Mouse (Mus musculus) mouse trophoblast stem cell (cell line): ENCODE results near the gene Psmd14.

Experiments used
- in situ Hi-C, 2 experiments: fragments of 300-500 bp; cut with MseI, MboI; formaldehyde crosslinking; loops; 2 replicates in 1 of 2; 3 replicates in 1 of 2; pipeline ENCODE4 v1.15.1; 2025

The Psmd14 gene

GRCm38 (mm10) chr2:61711108-61712040 lies at the start of gene Psmd14:
TSS of gene Psmd14 (plus strand) at chr2:61711694.
- in situ Hi-C loops: no loop called here

GRCm38 (mm10) chr2:61662833-61663232 lies 48.7 kb upstream of the Psmd14 start:
- in situ Hi-C loops: loop anchor here (25.0 kb wide), 2 partner anchors 299 to 624 kb away; no protein-coding TSS in a partner anchor

GRCm38 (mm10) chr2:61663573-61664241 lies 47.8 kb upstream of the Psmd14 start:
- in situ Hi-C loops: loop anchor here (25.0 kb wide), 2 partner anchors 299 to 624 kb away; no protein-coding TSS in a partner anchor

GRCm38 (mm10) chr2:61667420-61667819 lies 44.1 kb upstream of the Psmd14 start:
- in situ Hi-C loops: loop anchor here (25.0 kb wide), 2 partner anchors 295 to 620 kb away; no protein-coding TSS in a partner anchor

GRCm38 (mm10) chr2:61668260-61668659 lies 43.2 kb upstream of the Psmd14 start:
- in situ Hi-C loops: loop anchor here (25.0 kb wide), 2 partner anchors 294 to 619 kb away; no protein-coding TSS in a partner anchor

- in situ Hi-C loops: loop anchor here (25.0 kb wide), 2 partner anchors 288 to 613 kb away; no protein-coding TSS in a partner anchor
Measured at GRCm38 (mm10) chr2:61674555-61674954, 36.9 kb upstream of the Psmd14 start.

GRCm38 (mm10) chr2:61681572-61681971 lies 29.9 kb upstream of the Psmd14 start:
- in situ Hi-C loops: no loop called here

GRCm38 (mm10) chr2:61686533-61686932 lies 25.0 kb upstream of the Psmd14 start:
- in situ Hi-C loops: no loop called here

- in situ Hi-C loops: no loop called here
Measured at GRCm38 (mm10) chr2:61689086-61689485, 22.4 kb upstream of the Psmd14 start.

- in situ Hi-C loops: no loop called here
Measured at GRCm38 (mm10) chr2:61709570-61709969, 1.9 kb upstream of the Psmd14 start.

- in situ Hi-C loops: no loop called here
Measured at GRCm38 (mm10) chr2:61712526-61712925, 1.0 kb downstream of the Psmd14 start.

GRCm38 (mm10) chr2:61722401-61722982 lies 11.0 kb downstream of the Psmd14 start:
- in situ Hi-C loops: no loop called here

GRCm38 (mm10) chr2:61732802-61733486 lies 21.4 kb downstream of the Psmd14 start:
- in situ Hi-C loops: no loop called here

- in situ Hi-C loops: no loop called here
Measured at GRCm38 (mm10) chr2:61734175-61734574, 22.7 kb downstream of the Psmd14 start.

- in situ Hi-C loops: no loop called here
Measured at GRCm38 (mm10) chr2:61746051-61746450, 34.6 kb downstream of the Psmd14 start.

GRCm38 (mm10) chr2:61746580-61746979 lies 35.1 kb downstream of the Psmd14 start:
- in situ Hi-C loops: no loop called here

- in situ Hi-C loops: no loop called here
Measured at GRCm38 (mm10) chr2:61747411-61747810, 35.9 kb downstream of the Psmd14 start.

- in situ Hi-C loops: no loop called here
Measured at GRCm38 (mm10) chr2:61750702-61751101, 39.2 kb downstream of the Psmd14 start.

GRCm38 (mm10) chr2:61751286-61751685 lies 39.8 kb downstream of the Psmd14 start:
- in situ Hi-C loops: no loop called here

GRCm38 (mm10) chr2:61752362-61752761 lies 40.9 kb downstream of the Psmd14 start:
- in situ Hi-C loops: no loop called here

- in situ Hi-C loops: no loop called here
Measured at GRCm38 (mm10) chr2:61754989-61755388, 43.5 kb downstream of the Psmd14 start.
